Mouse (Mus musculus) CH12.LX (cell line): ENCODE results near the gene Farp1.

Experiments
- E2F4 ChIP-seq: IDR thresholded peaks from 2 replicates; pipeline ENCODE4 v1.6.1; 2011; ENCODE audit warnings: low read depth, low read length, improper control_type of control experiment; ENCODE audit not compliant: insufficient replicate concordance
- HCFC1 ChIP-seq: IDR thresholded peaks from 2 replicates; pipeline ENCODE4 v1.6.1; 2012; ENCODE audit warnings: low read depth, mild to moderate bottlenecking, inconsistent platforms, low read length, improper control_type of control experiment
- ZMIZ1 ChIP-seq: IDR thresholded peaks from 2 replicates; pipeline ENCODE4 v1.6.1; 2012; ENCODE audit warnings: low read depth, mild to moderate bottlenecking, inconsistent platforms, low read length, improper control_type of control experiment

DNA sequence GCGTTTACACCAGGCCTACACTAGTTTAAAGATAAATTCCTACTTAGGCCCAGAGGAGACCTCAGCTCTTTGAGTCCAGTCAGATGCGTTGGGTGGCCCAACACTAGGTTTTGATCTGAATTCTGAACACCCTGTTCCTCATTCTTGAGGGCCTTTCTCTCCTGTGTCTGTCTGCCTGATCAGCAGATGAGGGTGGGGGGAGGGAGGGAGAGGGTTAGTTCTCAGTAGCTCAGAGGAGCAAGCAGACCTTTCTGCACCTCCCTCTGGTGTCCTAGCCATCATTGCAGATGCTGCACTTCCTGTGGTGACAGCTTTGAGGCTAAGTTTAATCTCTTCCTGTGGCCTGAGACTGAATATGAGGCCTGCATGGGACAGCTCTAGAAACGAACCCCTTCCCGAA lies 227.6 kb downstream of the Farp1 start:
- TF ChIP-seq HCFC1 (no peak), ZMIZ1 (no peak), E2F4 (no peak)
